Mouse (Mus musculus): ENCODE results near the gene Zfyve9. TPM values are rescaled to one million over a fixed set of nuclear protein-coding genes. Genes with fewer than 3 reads are reported as not detected.
A peak's percentile ranks its signal among the peaks of the same experiment; 100 is the strongest.

Gene Zfyve9
- polyA plus RNA-seq, 1 experiment from 2014 or later: 5.9 TPM

DNA sequence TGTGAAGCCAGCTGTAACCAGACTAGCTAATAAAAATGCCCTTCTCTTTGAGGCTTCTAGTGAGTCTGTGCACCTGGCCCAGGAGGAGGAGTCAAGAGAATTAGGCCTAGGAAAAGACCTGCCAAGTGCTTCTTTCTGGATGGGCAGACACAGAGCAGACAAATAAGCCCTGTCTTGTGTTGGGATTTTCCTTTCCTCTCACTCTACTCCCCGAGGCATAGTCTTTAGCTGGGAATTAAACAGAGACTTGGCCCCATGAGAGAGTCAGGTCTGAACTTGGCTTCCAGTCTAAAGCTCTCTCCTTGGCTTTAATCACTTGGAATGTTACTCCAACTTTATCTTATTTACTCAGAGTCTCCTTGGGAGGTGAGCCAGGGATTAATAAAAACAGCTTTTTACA is 13.3 kb upstream of the Zfyve9 start:
- H3K4me1 ChIP-seq (ENCODE audit: control insufficient read depth, insufficient read depth, low read depth, low read length): no peaks in the 10 kb centered on the region
- no peaks in the 10 kb centered on the region for H3K9me3 ChIP-seq (ENCODE audit: control insufficient read depth, low read length)
- H3K4me2 ChIP-seq (ENCODE audit: low read length): no peak overlapping the region
- H3K4me3 ChIP-seq (ENCODE audit: low read length): no peak overlapping the region
- H3K27me3 ChIP-seq (replicated peaks; ENCODE audit: control insufficient read depth, insufficient read depth, low read length): no peaks in the 10 kb centered on the region
- ATAC-seq: no peak
- WGBS: 67% methylated on average over 1 of the region's 1 CpGs
- H3K36me3 ChIP-seq (ENCODE audit: control insufficient read depth, insufficient read depth, low read length): no peaks in the 10 kb centered on the region
- no peak overlapping the region for H3K9ac ChIP-seq (ENCODE audit: low read depth, low read length)
- no peak overlapping the region for H3K27ac ChIP-seq (ENCODE audit: low read depth, low read length)

DNA sequence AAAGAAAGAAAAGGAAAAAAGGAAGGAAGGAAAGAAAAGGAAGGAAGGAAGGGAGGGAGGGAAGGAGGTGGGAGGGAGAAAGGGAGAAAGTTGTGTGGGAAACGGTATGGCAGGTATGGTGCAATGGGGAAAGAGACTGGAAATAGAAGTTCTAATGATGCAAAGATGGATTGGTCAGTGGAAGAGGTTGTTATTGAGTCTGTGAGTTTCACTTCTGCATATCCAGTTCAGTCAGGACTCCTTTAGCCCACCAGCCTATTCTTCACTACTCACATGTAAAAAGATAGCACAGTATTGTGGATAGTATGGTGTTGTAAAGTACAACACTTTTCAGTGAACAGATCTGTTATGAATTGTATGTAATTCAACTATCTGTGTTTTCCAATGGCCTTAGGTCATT is 9.9 kb upstream of the Zfyve9 start:
- H3K27ac ChIP-seq (ENCODE audit: low read depth, low read length): no peak overlapping the region
- 65% methylated on average over 1 of the region's 1 CpGs for WGBS
- H3K4me2 ChIP-seq (ENCODE audit: low read length): no peak overlapping the region
- no peak overlapping the region for H3K4me3 ChIP-seq (ENCODE audit: low read length)
- no peak overlapping the region for H3K9ac ChIP-seq (ENCODE audit: low read depth, low read length)
- ATAC-seq: no peak
- H3K4me1 ChIP-seq (ENCODE audit: control insufficient read depth, insufficient read depth, low read depth, low read length): no peaks in the 10 kb centered on the region
- H3K9me3 ChIP-seq (ENCODE audit: control insufficient read depth, low read length): no peaks in the 10 kb centered on the region
- no peaks in the 10 kb centered on the region for H3K27me3 ChIP-seq (replicated peaks; ENCODE audit: control insufficient read depth, insufficient read depth, low read length)
- H3K36me3 ChIP-seq (ENCODE audit: control insufficient read depth, insufficient read depth, low read length): no peaks in the 10 kb centered on the region

GRCm38 (mm10) chr4:108789258-108789936 is 8.8 kb upstream of the Zfyve9 start:
- 82% methylated on average over 6 of the region's 6 CpGs for WGBS
- H3K36me3 ChIP-seq (ENCODE audit: control insufficient read depth, insufficient read depth, low read length): no peaks in the 10 kb centered on the region
- no peak overlapping the region for H3K4me3 ChIP-seq (ENCODE audit: low read length)
- no peak overlapping the region for H3K27ac ChIP-seq (ENCODE audit: low read depth, low read length)
- no peak overlapping the region for H3K9ac ChIP-seq (ENCODE audit: low read depth, low read length)
- no peaks in the 10 kb centered on the region for H3K4me1 ChIP-seq (ENCODE audit: control insufficient read depth, insufficient read depth, low read depth, low read length)
- ATAC-seq: no peak
- H3K9me3 ChIP-seq (ENCODE audit: control insufficient read depth, low read length): no peaks in the 10 kb centered on the region
- H3K4me2 ChIP-seq (ENCODE audit: low read length): no peak overlapping the region
- no peaks in the 10 kb centered on the region for H3K27me3 ChIP-seq (replicated peaks; ENCODE audit: control insufficient read depth, insufficient read depth, low read length)

DNA sequence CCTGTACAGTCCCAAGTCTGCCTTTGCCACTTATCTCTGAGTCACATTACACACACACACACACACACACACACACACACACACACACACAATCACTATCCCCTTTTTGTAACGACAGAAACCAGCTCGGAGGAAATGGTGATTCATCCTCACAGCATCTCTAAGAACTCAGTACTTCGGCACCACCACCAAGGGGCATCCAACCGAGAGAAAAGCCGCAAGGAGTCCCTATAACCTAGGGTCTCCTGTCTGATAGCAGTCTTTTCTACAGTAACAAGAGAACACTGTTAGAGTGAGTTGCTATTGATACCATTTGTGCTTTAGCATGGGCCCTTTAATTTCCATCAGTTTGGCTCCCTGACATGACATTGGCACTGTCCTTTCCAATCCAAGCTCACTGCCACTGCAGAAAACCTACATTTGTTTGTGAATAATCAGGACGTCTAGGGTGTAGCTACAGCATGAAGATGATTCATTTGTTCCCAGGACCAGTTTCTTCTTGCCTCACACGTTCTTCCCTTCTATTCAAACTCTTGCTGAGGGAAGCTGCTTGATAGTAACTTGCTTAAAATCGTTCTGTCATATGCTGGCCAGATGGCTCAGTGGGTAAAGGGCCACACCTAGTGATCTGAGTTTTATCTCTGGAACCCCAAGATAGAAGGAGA is 2.0 kb upstream of the Zfyve9 start:
- no peak overlapping the region for H3K9ac ChIP-seq (ENCODE audit: low read depth, low read length)
- 33% methylated on average over 8 of the region's 8 CpGs for WGBS
- no peak overlapping the region for H3K4me2 ChIP-seq (ENCODE audit: low read length)
- no peak overlapping the region for H3K27ac ChIP-seq (ENCODE audit: low read depth, low read length)
- ATAC-seq: no peak
- H3K9me3 ChIP-seq (ENCODE audit: control insufficient read depth, low read length): no peaks in the 10 kb centered on the region
- no peaks in the 10 kb centered on the region for H3K36me3 ChIP-seq (ENCODE audit: control insufficient read depth, insufficient read depth, low read length)
- peaks cover 3% of the 10 kb centered on the region; the same call in 1 of the 2 replicates for H3K4me1 ChIP-seq (ENCODE audit: control insufficient read depth, insufficient read depth, low read depth, low read length)
- no peaks in the 10 kb centered on the region for H3K27me3 ChIP-seq (replicated peaks; ENCODE audit: control insufficient read depth, insufficient read depth, low read length)
- no peak overlapping the region for H3K4me3 ChIP-seq (ENCODE audit: low read length)

DNA sequence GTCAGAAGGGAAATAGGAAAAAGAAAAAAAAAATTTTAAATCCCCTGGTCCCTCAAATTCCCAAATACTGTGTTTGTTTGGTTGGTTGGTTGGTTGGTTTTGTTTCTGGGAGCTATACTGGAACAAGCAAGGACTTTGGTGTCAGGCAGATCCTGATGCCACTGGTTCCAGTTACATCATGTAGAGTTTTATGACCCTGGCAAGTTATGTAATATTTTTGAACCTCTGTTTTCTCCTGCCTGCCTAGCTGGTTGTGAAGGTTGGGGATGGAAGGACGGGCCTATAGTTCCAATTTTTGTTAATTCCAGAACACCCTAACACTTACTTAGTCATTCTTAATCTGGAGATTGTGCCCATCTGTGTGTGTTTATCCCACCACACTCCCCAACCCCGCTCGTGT is 998 bp upstream of the Zfyve9 start:
- Histone ChIP-seq H3K4me3 (ENCODE audit: low read length) (peak overlapping the region; percentile 85; the same call in 1 of the 2 replicates), H3K9ac (ENCODE audit: low read depth, low read length) (no peak overlapping the region), H3K27me3 (replicated peaks; ENCODE audit: control insufficient read depth, insufficient read depth, low read length) (no peaks in the 10 kb centered on the region), H3K4me2 (ENCODE audit: low read length) (peak overlapping the region; percentile 57), H3K36me3 (ENCODE audit: control insufficient read depth, insufficient read depth, low read length) (no peaks in the 10 kb centered on the region), H3K27ac (ENCODE audit: low read depth, low read length) (no peak overlapping the region), H3K4me1 (ENCODE audit: control insufficient read depth, insufficient read depth, low read depth, low read length) (peaks cover 3% of the 10 kb centered on the region; the same call in 1 of the 2 replicates), H3K9me3 (ENCODE audit: control insufficient read depth, low read length) (no peaks in the 10 kb centered on the region)
- no peak for ATAC-seq
- WGBS: 65% methylated on average over 3 of the region's 3 CpGs

DNA sequence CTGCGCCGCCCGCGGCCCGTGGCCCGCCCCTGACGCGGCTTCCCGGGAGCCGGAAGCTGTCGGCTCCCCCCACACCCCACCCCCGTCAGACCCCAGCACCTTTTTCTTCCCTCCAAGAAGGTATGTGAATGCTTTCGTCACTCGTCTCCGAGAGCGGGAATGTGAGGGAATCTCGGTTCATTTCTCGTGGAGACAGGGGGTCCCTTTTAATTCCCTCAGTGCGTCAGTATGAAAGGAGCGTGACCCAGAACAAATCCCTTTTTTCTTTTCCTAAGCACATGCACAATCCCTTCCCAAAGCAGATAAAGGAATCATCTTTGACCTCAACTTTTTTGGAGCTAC is 237 bp upstream of the Zfyve9 start:
- H3K9me3 ChIP-seq (ENCODE audit: control insufficient read depth, low read length): no peaks in the 10 kb centered on the region
- peak overlapping the region; percentile 85 for H3K4me3 ChIP-seq (ENCODE audit: low read length)
- H3K4me1 ChIP-seq (ENCODE audit: control insufficient read depth, insufficient read depth, low read depth, low read length): peaks cover 3% of the 10 kb centered on the region; the same call in 1 of the 2 replicates
- H3K27ac ChIP-seq (ENCODE audit: low read depth, low read length): peak overlapping the region; percentile 98
- 0% methylated on average over 13 of the region's 20 CpGs for WGBS
- peak overlapping the region; percentile 100 for H3K9ac ChIP-seq (ENCODE audit: low read depth, low read length)
- ATAC-seq: no peak
- H3K4me2 ChIP-seq (ENCODE audit: low read length): peak overlapping the region; percentile 57
- H3K27me3 ChIP-seq (replicated peaks; ENCODE audit: control insufficient read depth, insufficient read depth, low read length): no peaks in the 10 kb centered on the region
- H3K36me3 ChIP-seq (ENCODE audit: control insufficient read depth, insufficient read depth, low read length): no peaks in the 10 kb centered on the region

- Histone ChIP-seq H3K27ac (ENCODE audit: low read depth, low read length) (peak overlapping the region; percentile 98), H3K9ac (ENCODE audit: low read depth, low read length) (peak overlapping the region; percentile 100), H3K4me3 (ENCODE audit: low read length) (peak overlapping the region; percentile 85), H3K4me1 (ENCODE audit: control insufficient read depth, insufficient read depth, low read depth, low read length) (peaks cover 3% of the 10 kb centered on the region; the same call in 1 of the 2 replicates), H3K27me3 (replicated peaks; ENCODE audit: control insufficient read depth, insufficient read depth, low read length) (no peaks in the 10 kb centered on the region), H3K9me3 (ENCODE audit: control insufficient read depth, low read length) (no peaks in the 10 kb centered on the region), H3K4me2 (ENCODE audit: low read length) (peak overlapping the region; percentile 57), H3K36me3 (ENCODE audit: control insufficient read depth, insufficient read depth, low read length) (no peaks in the 10 kb centered on the region)
- ATAC-seq: no peak
- WGBS: 0% methylated on average over 7 of the region's 7 CpGs
Measured at GRCm38 (mm10) chr4:108779763-108780056, 888 bp downstream of the Zfyve9 start.

DNA sequence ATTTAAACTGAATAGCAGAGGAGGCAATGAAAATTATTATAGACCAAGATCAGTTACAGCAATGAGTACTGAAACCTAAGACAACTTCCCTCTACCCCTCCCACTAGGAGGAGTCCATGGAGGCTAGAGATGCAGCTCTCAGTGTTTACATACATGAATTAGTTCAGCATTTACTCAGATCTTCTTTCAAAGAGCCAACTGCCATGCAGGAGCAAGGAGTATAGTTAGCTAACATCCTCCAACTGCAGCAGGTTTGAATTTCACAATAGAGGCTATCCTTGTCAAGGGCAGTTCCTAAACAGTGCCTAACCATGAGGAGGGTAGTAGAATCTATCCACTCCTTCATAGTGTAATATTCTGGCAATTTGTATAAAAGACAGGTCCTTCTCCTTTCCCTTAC is 12.1 kb downstream of the Zfyve9 start:
- Histone ChIP-seq H3K27ac (ENCODE audit: low read depth, low read length) (no peak overlapping the region), H3K4me2 (ENCODE audit: low read length) (no peak overlapping the region), H3K9me3 (ENCODE audit: control insufficient read depth, low read length) (no peaks in the 10 kb centered on the region), H3K9ac (ENCODE audit: low read depth, low read length) (no peak overlapping the region), H3K27me3 (replicated peaks; ENCODE audit: control insufficient read depth, insufficient read depth, low read length) (no peaks in the 10 kb centered on the region), H3K4me1 (ENCODE audit: control insufficient read depth, insufficient read depth, low read depth, low read length) (no peaks in the 10 kb centered on the region), H3K4me3 (ENCODE audit: low read length) (no peak overlapping the region), H3K36me3 (ENCODE audit: control insufficient read depth, insufficient read depth, low read length) (no peaks in the 10 kb centered on the region)
- no peak for ATAC-seq

GRCm38 (mm10) chr4:108759583-108759982 is 21.0 kb downstream of the Zfyve9 start:
- Histone ChIP-seq H3K9ac (ENCODE audit: low read depth, low read length) (no peak overlapping the region), H3K27ac (ENCODE audit: low read depth, low read length) (no peak overlapping the region), H3K4me1 (ENCODE audit: control insufficient read depth, insufficient read depth, low read depth, low read length) (no peaks in the 10 kb centered on the region), H3K27me3 (replicated peaks; ENCODE audit: control insufficient read depth, insufficient read depth, low read length) (no peaks in the 10 kb centered on the region), H3K4me2 (ENCODE audit: low read length) (no peak overlapping the region), H3K9me3 (ENCODE audit: control insufficient read depth, low read length) (no peaks in the 10 kb centered on the region), H3K4me3 (ENCODE audit: low read length) (no peak overlapping the region), H3K36me3 (ENCODE audit: control insufficient read depth, insufficient read depth, low read length) (no peaks in the 10 kb centered on the region)
- WGBS: 92% methylated on average over 3 of the region's 3 CpGs
- ATAC-seq: no peak

Measured in hindbrain, embryonic 16.5 days (tissue).